Mouse (Mus musculus) limb, embryonic 12.5 days (tissue): ENCODE data around the gene Ptprs. TPM values are rescaled to one million over a fixed set of nuclear protein-coding genes. Genes with fewer than 3 reads are reported as not detected.

Source experiments
- microRNA-seq: library from miRNA; unstranded; fragments of <30 nt; microRNA quantifications from one replicate; pipeline ENCODE4, GENCODE M21; 2017
- polyA plus RNA-seq: library from polyadenylated mRNA; unstranded; fragments of >200 nt; fragmentation: Nextera tagmentation; extraction: Ambion mirVana; gene quantifications from 2 replicates; pipeline ENCODE4 v1.2.1, GENCODE M21; 2016

The Ptprs gene
- polyA plus RNA-seq, 1 experiment from 2014 or later, result 113 TPM

Small RNA genes within 50 kb of the gene (microRNA-seq; reads per million reads assigned to microRNA genes)
- 0.93 reads per million for gene Mir6977

Other genes with a start within 250 kb of the Ptprs start
- 13.4 and 14.6 TPM in 2 replicates for gene Fem1a, start 219.7 kb downstream of the Ptprs start, polyA plus RNA-seq
- gene Ticam1, start 199.7 kb downstream of the Ptprs start, polyA plus RNA-seq, result 3.0 and 3.8 TPM in 2 replicates
- gene Plin3, start 183.6 kb downstream of the Ptprs start, polyA plus RNA-seq, result 62.7 and 71.7 TPM in 2 replicates
- gene Arrdc5, start 176.2 kb downstream of the Ptprs start, polyA plus RNA-seq, result not detected in 2 replicates
- gene Uhrf1, start 173.2 kb downstream of the Ptprs start, polyA plus RNA-seq, result 198 and 199 TPM in 2 replicates
- gene Kdm4b, start 150.4 kb downstream of the Ptprs start, polyA plus RNA-seq, result 53.1 and 54.3 TPM in 2 replicates
- not detected in 2 replicates for gene Znrf4, start 35.9 kb upstream of the Ptprs start, polyA plus RNA-seq
- 1.0 and 1.6 TPM in 2 replicates for gene Gm20219, start 77.9 kb upstream of the Ptprs start, polyA plus RNA-seq
- gene Safb2, start 108.1 kb upstream of the Ptprs start, polyA plus RNA-seq, result 103 and 113 TPM in 2 replicates
- 151 and 156 TPM in 2 replicates for gene Safb, start 108.3 kb upstream of the Ptprs start, polyA plus RNA-seq
- 211 and 216 TPM in 2 replicates for gene 2410015M20Rik, start 133.3 kb upstream of the Ptprs start, polyA plus RNA-seq
- 1,768 and 1,771 TPM in 2 replicates for gene Rpl36, start 136.9 kb upstream of the Ptprs start, polyA plus RNA-seq
- 65.1 and 67.0 TPM in 2 replicates for gene Lonp1, start 150.4 kb upstream of the Ptprs start, polyA plus RNA-seq
- gene Catsperd, start 151.7 kb upstream of the Ptprs start, polyA plus RNA-seq, result 0.92 and 1.3 TPM in 2 replicates
- gene Ranbp3, start 196.8 kb upstream of the Ptprs start, polyA plus RNA-seq, result 110 and 116 TPM in 2 replicates
- 410 and 419 TPM in 2 replicates for gene Ndufa11, start 241.3 kb upstream of the Ptprs start, polyA plus RNA-seq
- gene Vmac, start 241.5 kb upstream of the Ptprs start, polyA plus RNA-seq, result 16.5 and 23.1 TPM in 2 replicates